Mouse (Mus musculus): ENCODE measurements around the gene Tulp2. TPM values are rescaled to one million over a fixed set of nuclear protein-coding genes. Genes with fewer than 3 reads are reported as not detected.

The Tulp2 gene
- polyA plus RNA-seq, 1 experiment: not detected

DNA sequence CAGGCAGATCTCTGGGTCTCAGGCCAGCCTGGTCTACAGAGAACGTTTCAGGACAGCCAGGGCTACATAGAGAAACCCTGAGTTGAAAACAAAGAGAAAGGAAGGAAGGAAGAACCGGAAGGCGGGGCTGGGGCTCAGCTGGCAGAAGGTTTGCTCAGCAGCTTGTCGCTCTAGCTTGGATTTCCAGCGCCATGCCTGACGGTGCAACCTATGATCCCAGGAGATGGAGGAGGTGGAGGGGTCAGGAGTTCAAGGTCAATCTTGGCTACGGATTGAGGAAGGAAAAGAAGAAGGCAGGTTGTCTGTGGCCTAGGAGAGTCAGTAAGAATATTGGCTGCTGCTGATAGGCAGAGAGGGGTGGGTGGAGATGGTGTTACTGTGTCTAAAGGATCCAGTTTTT is 78.6 kb downstream of the Tulp2 start:
- Histone ChIP-seq H3K4me1 (ENCODE audit: control insufficient read depth, insufficient read depth, insufficient read length, low read length) (no peaks in the 10 kb centered on the region), H3K27ac (replicated peaks; ENCODE audit: low read depth, low read length) (no peak overlapping the region)

DNA sequence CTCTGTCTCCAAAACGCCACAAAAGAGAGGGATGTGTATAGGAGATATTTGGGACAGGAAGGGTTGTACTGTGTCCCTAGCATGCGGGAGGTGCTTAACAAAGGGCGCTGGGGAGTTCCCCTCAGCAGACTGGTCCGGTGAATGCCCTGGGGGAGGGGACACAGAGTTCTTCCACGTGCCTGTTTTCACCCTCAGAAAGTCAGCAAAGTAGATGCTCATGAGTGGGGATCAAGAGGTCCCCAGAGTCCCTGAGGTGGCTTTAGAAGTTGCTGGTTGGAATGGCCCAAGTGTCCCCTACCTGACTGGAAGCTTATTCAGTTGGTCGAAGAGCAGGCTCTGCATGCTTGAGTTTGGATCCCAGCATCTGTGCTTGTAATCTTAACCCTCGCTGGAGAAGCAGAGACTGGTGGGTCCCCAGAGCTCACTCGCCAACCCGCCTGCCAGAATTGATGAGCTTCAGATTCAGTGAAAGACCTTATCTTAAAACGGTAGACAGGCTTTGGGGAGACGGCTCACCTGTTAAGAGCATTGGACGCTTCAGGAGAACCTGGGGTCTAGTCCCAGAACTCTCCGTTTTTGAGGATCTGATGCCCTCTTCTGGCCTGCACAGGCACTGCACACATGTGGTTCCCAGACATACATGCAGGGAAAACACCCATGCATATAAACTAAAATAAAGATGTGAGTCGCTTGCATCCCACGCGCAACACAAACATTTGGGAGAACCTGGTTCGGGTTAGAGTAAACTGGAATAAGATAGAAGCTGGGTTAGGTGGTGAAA is 79.4 kb downstream of the Tulp2 start:
- Histone ChIP-seq H3K4me1 (ENCODE audit: control insufficient read depth, insufficient read depth, insufficient read length, low read length) (no peaks in the 10 kb centered on the region), H3K27ac (replicated peaks; ENCODE audit: low read depth, low read length) (no peak overlapping the region), H3K4me3 (ENCODE audit: insufficient read depth, low read depth, low read length) (no peak overlapping the region)

More for the DNA sequence above, 78.6 kb downstream of the Tulp2 start:
- no peak overlapping the region for H3K4me3 ChIP-seq (ENCODE audit: insufficient read depth, low read depth, low read length)

DNA sequence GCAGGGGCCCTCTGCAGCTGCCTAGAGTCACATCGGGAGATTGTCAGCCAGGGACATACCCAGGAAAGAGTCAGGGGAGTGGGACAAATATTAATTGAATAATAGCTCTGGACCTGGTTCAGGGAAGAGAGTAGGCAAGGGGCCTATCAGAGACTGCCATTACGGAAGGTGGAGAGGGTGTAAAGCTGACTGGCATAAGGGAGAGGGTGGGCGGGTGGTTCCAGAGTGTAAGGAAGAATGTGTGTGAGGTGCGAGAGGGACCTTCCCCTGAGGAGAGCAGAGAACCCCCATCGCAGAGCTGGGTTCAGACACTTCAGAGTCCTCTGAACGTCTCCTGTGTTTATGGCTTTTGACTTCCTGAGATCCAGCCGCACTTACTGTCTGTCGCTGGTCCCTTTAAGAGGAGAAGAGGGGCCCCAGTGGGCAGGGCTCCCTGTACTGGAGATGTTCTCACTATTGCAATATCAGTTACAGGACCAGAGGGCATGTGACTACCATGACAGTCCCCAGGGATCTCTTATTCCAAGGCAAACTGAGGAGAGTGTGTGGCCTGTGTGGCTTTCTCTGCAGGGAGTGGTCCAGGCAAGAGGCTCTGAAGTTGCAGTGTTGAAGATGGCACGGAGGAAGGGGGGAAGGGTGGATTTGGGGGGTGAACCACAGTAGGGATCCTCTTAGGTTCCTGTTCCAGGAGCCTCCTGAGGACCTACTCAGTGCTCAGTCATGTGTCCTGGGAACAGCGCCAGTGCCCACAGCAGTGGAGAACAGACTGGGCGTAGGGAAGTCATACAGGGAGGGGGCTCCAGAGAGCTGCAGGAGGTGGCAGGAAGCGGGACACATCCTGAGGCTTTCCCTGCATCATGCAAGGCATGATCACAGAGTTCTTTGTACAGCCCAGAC is 80.2 kb downstream of the Tulp2 start:
- H3K4me3 ChIP-seq (ENCODE audit: insufficient read depth, low read depth, low read length): no peak overlapping the region

GRCm38 (mm10) chr7:45564811-45565210 is 83.1 kb downstream of the Tulp2 start:
- Histone ChIP-seq H3K4me1 (ENCODE audit: control insufficient read depth, insufficient read depth, insufficient read length, low read length) (peaks cover 4% of the 10 kb centered on the region; the same call in 1 of the 2 replicates), H3K27ac (replicated peaks; ENCODE audit: low read depth, low read length) (no peak overlapping the region), H3K4me3 (ENCODE audit: insufficient read depth, low read depth, low read length) (no peak overlapping the region)

More for the DNA sequence above, 80.2 kb downstream of the Tulp2 start:
- H3K4me1 ChIP-seq (ENCODE audit: control insufficient read depth, insufficient read depth, insufficient read length, low read length): no peaks in the 10 kb centered on the region
- no peak overlapping the region for H3K27ac ChIP-seq (replicated peaks; ENCODE audit: low read depth, low read length)

- Histone ChIP-seq H3K4me1 (ENCODE audit: control insufficient read depth, insufficient read depth, insufficient read length, low read length) (peaks cover 4% of the 10 kb centered on the region; the same call in 1 of the 2 replicates), H3K4me3 (ENCODE audit: insufficient read depth, low read depth, low read length) (no peak overlapping the region), H3K27ac (replicated peaks; ENCODE audit: low read depth, low read length) (no peak overlapping the region)
Observed at GRCm38 (mm10) chr7:45565446-45565845, 83.8 kb downstream of the Tulp2 start.

GRCm38 (mm10) chr7:45567112-45567779 is 85.6 kb downstream of the Tulp2 start:
- Histone ChIP-seq H3K4me1 (ENCODE audit: control insufficient read depth, insufficient read depth, insufficient read length, low read length) (peaks cover 9% of the 10 kb centered on the region), H3K27ac (replicated peaks; ENCODE audit: low read depth, low read length) (no peak overlapping the region; the same call in 1 of the 2 replicates), H3K4me3 (ENCODE audit: insufficient read depth, low read depth, low read length) (no peak overlapping the region)

GRCm38 (mm10) chr7:45567780-45568516 is 86.3 kb downstream of the Tulp2 start:
- peaks cover 9% of the 10 kb centered on the region for H3K4me1 ChIP-seq (ENCODE audit: control insufficient read depth, insufficient read depth, insufficient read length, low read length)
- H3K27ac ChIP-seq (replicated peaks; ENCODE audit: low read depth, low read length): peak overlapping the region; percentile 44
- H3K4me3 ChIP-seq (ENCODE audit: insufficient read depth, low read depth, low read length): peak overlapping the region; percentile 43

GRCm38 (mm10) chr7:45568601-45569473 is 87.2 kb downstream of the Tulp2 start:
- no peak overlapping the region for H3K27ac ChIP-seq (replicated peaks; ENCODE audit: low read depth, low read length)
- peak overlapping the region; percentile 19; the same call in 1 of the 2 replicates for H3K4me3 ChIP-seq (ENCODE audit: insufficient read depth, low read depth, low read length)
- peaks cover 9% of the 10 kb centered on the region for H3K4me1 ChIP-seq (ENCODE audit: control insufficient read depth, insufficient read depth, insufficient read length, low read length)

DNA sequence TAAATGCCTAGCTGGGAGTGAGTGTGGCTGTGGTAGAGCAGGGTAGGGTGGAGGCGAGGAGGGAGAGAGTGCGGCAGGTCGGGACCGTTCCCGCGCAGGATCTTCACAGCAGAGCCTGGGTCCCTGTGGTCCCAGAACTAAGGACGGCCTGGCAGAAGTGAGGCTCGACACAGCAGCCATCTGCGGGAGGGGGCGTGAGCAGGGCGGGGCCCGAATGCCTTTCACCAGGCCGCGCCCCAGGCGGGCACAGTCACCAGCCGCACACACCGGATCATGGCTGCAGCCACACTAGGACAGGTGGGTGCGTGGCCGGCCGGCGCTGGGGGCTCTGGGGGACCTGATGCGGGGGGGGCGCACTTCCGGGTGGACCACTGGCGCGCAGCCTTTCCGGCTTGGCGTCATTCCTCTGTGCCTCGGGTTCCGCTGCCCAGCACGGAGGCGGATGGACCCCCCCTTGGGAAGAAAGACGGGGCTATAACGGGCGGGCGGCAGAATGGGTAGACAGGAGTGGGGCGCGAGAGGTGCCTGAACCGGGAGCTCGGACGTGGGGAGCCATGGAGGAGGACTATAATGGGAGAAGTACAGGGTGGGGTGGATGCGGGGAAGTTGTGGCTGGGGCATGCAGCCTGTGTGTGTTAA is 88.5 kb downstream of the Tulp2 start, which contains the start of gene Bcat2:
Bcat2 (plus strand) TSS at position 51 of the 639 bp plus-strand sequence.
- Histone ChIP-seq H3K4me3 (ENCODE audit: insufficient read depth, low read depth, low read length) (peak within 1 kb of the TSS; percentile 77), H3K27ac (replicated peaks; ENCODE audit: low read depth, low read length) (peak within 1 kb of the TSS; percentile 67), H3K4me1 (ENCODE audit: control insufficient read depth, insufficient read depth, insufficient read length, low read length) (peaks cover 9% of the 10 kb centered on the region)

GRCm38 (mm10) chr7:45571966-45572365 is 90.3 kb downstream of the Tulp2 start:
- no peak overlapping the region for H3K4me3 ChIP-seq (ENCODE audit: insufficient read depth, low read depth, low read length)
- H3K4me1 ChIP-seq (ENCODE audit: control insufficient read depth, insufficient read depth, insufficient read length, low read length): peaks cover 13% of the 10 kb centered on the region
- H3K27ac ChIP-seq (replicated peaks; ENCODE audit: low read depth, low read length): no peak overlapping the region

Data from brown adipose tissue, adult 24 weeks (tissue).